Mouse (Mus musculus) macrophage (primary cell): ENCODE measurements around the gene Gm42791. TPM values are rescaled to one million over a fixed set of nuclear protein-coding genes. Genes with fewer than 3 reads are reported as not detected.

ENCODE experiments used
- H3K27ac ChIP-seq: fragments of 350-480 bp; formaldehyde crosslinking; 2 replicates; pipeline ENCODE4 v1.9.0; 2021
- H3K36me3 ChIP-seq: fragments of 350-480 bp; formaldehyde crosslinking; 2 replicates; pipeline ENCODE4 v1.9.0; 2021; ENCODE audit errors: inconsistent target
- H3K4me3 ChIP-seq: fragments of 350-480 bp; formaldehyde crosslinking; 2 replicates; pipeline ENCODE4 v1.9.0; 2021; ENCODE audit errors: inconsistent target
- H3K79me2 ChIP-seq: fragments of 350-480 bp; formaldehyde crosslinking; 2 replicates; pipeline ENCODE4 v1.9.0; 2021; ENCODE audit errors: inconsistent target
- WGBS: methylation state at CpG from one replicate; pipeline ENCODE4 v1.1.7; 2026; ENCODE audit warnings: inconsistent platforms; ENCODE audit not compliant: missing documents; 5-methylcytosine and 5-hydroxymethylcytosine counted together
- polyA plus RNA-seq: library from polyadenylated mRNA; stranded (reverse); fragments of 250-400 nt; gene quantifications from 3 replicates; pipeline ENCODE4 v1.2.4, GENCODE M21; 2018; ENCODE audit warnings: inconsistent platforms

Gm42791 gene
- polyA plus RNA-seq, 1 experiment from 2014 or later, result 1.1 TPM

DNA sequence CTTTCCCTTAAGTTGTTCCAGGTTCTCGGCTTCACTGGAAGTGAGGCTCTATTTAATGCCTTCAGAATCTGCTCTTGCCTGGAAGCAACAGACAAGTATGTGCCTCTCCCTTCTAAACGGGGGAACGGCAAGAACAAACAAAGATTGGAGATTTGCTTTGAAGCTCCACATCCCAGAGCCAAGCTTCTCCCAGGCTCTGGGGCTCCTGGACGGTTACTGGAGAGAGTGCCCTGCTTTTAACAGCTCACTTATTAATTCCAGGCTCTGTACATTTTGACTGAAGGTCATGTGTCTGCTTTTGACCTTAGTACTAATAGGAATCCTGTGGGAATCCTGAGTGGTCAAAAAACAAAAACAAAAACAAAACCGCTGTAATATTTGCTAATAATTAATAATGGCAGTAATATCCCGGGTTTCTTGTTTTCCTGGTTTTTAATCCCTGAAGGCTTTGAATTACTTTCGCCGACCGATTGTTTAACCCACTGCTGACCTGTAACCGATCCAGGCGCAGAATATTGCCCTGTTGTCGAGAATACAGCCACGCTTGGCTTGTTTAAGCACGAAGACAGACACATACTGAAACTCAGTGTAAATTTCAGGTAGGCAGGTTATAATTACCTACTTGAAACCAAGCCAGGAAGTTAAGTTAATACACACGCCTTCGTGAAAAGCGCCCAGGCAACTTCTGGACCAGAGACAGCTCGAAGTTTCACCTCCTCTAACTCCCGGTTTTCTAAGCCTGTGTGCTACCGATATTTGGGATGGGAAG is 7.3 kb upstream of the Gm42791 start:
- WGBS, result 96% methylated on average over 20 of the region's 20 CpGs

DNA sequence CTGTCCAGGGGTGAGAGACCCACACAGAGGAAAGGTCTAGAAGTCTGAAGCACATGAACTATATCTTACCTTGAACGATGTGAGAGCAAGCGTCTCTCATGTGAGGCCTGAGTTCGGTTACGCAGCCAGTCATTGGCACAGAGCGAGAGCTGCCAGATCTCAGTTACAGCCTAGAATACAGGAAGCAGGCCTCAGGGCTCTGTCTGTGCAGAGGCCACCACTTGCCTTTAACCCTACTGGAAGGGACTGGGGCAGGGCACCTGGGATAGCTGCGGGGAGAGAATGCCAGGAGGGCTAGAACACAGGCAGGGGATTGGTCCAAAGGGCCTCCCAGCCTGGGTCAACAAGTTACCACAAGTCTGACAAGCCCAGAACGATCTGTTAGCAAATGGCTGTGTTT is 4.9 kb upstream of the Gm42791 start:
- no peaks in the 10 kb centered on the region for H3K79me2 ChIP-seq
- no peak overlapping the region for H3K4me3 ChIP-seq
- no peaks in the 10 kb centered on the region for H3K36me3 ChIP-seq
- WGBS, result 85% methylated on average over 7 of the region's 7 CpGs
- no peak overlapping the region for H3K27ac ChIP-seq

More for the DNA sequence above, 7.3 kb upstream of the Gm42791 start:
- H3K79me2 ChIP-seq, result no peaks in the 10 kb centered on the region
- H3K4me3 ChIP-seq, result no peak overlapping the region
- no peak overlapping the region for H3K27ac ChIP-seq
- no peaks in the 10 kb centered on the region for H3K36me3 ChIP-seq

GRCm38 (mm10) chr5:148998512-148998911 is 3.6 kb upstream of the Gm42791 start:
- Histone ChIP-seq H3K79me2 (no peaks in the 10 kb centered on the region), H3K36me3 (no peaks in the 10 kb centered on the region), H3K27ac (no peak overlapping the region), H3K4me3 (no peak overlapping the region)
- 94% methylated on average over 14 of the region's 14 CpGs for WGBS

GRCm38 (mm10) chr5:148996709-148997037 is 1.7 kb upstream of the Gm42791 start:
- Histone ChIP-seq H3K27ac (no peak overlapping the region), H3K36me3 (no peaks in the 10 kb centered on the region), H3K79me2 (no peaks in the 10 kb centered on the region), H3K4me3 (no peak overlapping the region)
- 85% methylated on average over 4 of the region's 4 CpGs for WGBS

DNA sequence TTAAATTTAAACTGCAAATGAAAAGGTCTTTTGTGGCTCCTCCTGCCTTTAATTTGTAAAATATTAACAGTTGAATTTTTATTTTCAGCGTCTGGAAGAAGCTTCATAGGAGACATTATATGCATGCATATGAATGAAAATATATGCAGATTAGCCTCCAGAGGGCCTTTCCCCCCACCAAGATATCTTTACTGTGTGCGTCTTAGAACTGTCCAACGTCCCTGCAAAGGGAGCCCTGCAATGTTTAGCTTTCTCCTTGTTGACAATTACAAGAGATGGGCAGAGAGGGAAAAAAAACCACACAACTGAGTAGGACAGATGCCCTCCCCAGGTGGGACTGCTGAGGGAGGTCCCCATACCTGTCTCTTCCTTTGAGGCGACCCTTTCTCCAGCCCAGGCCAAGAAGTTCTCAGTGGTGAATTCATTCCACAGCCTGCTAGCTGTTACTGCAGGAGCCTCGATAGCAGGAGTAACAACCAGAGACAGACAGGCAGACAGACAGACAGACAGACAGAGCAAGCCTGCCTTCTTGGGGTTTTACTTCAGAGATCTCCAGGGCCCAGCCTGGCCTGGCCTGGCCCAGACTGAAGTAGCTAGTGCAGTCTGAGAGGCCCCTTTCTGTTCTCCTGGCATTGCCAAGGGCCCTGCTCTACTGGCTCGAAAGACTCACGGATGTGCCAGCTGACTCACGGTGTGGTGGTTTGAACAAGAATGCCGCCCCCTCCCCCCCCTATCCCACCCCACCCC is 1.2 kb upstream of the Gm42791 start:
- H3K4me3 ChIP-seq, result no peak overlapping the region
- H3K36me3 ChIP-seq, result no peaks in the 10 kb centered on the region
- no peak overlapping the region for H3K27ac ChIP-seq
- 93% methylated on average over 8 of the region's 9 CpGs for WGBS
- H3K79me2 ChIP-seq, result no peaks in the 10 kb centered on the region

DNA sequence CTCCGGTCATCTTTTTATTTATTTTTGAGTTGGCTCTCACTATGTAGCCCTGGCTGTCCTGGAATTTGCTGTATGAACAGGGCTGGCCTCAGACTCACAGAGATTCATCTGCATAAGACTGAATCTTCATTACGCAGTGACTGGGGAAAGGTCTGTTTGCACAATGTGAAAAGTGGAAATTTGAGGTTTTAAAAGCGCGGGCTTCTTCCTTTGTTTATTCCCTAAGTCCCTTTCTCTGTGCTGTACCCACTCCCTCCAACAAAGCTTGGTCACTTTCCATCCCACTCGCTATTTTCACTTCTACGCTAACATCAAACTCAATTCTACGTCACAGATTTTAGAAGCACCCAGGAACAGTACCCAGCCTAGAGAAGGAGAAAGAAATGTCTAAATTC is 639 bp downstream of the Gm42791 start:
- peak overlapping the region; percentile 31 for H3K4me3 ChIP-seq
- 58% methylated on average over 7 of the region's 7 CpGs for WGBS
- H3K79me2 ChIP-seq, result no peaks in the 10 kb centered on the region
- peak overlapping the region; percentile 40; the same call in 1 of the 2 replicates for H3K27ac ChIP-seq
- no peaks in the 10 kb centered on the region for H3K36me3 ChIP-seq

- 97% methylated on average over 11 of the region's 11 CpGs for WGBS
- Histone ChIP-seq H3K27ac (no peak overlapping the region), H3K4me3 (no peak overlapping the region), H3K36me3 (no peaks in the 10 kb centered on the region), H3K79me2 (no peaks in the 10 kb centered on the region)
These were observed 2.3 kb downstream of the Gm42791 start for GRCm38 (mm10) chr5:148992598-148992997.

DNA sequence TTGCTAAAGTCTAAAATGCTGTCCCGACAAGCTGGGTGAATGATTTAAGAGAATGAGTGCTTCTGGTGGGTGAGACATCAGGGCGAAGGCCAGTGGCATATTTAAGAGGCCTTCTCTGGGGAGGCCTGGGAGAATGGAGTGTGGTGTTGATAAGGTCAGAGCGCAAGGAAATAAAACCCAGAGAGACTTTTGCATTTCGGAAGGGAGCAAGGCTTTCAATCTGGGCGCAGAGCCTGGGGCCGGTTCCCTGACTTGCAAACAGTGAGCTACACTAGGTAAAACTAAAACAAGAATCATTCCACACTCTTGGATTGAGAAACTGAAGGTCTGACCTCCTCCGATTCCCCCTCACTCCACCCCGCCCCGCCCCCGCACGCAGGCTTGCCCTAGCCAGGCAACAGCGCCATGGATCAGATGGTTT is 4.0 kb downstream of the Gm42791 start:
- 92% methylated on average over 12 of the region's 12 CpGs for WGBS
- Histone ChIP-seq H3K27ac (no peak overlapping the region), H3K4me3 (no peak overlapping the region), H3K79me2 (no peaks in the 10 kb centered on the region), H3K36me3 (no peaks in the 10 kb centered on the region)

- no peak overlapping the region for H3K4me3 ChIP-seq
- no peaks in the 10 kb centered on the region for H3K79me2 ChIP-seq
- no peak overlapping the region for H3K27ac ChIP-seq
- 96% methylated on average over 7 of the region's 7 CpGs for WGBS
- no peaks in the 10 kb centered on the region for H3K36me3 ChIP-seq
These were observed 5.5 kb downstream of the Gm42791 start for GRCm38 (mm10) chr5:148989480-148989879.

GRCm38 (mm10) chr5:148984961-148985360 is 10.0 kb downstream of the Gm42791 start:
- Histone ChIP-seq H3K27ac (no peak overlapping the region), H3K79me2 (no peaks in the 10 kb centered on the region), H3K36me3 (no peaks in the 10 kb centered on the region), H3K4me3 (no peak overlapping the region)
- 85% methylated on average over 13 of the region's 13 CpGs for WGBS

DNA sequence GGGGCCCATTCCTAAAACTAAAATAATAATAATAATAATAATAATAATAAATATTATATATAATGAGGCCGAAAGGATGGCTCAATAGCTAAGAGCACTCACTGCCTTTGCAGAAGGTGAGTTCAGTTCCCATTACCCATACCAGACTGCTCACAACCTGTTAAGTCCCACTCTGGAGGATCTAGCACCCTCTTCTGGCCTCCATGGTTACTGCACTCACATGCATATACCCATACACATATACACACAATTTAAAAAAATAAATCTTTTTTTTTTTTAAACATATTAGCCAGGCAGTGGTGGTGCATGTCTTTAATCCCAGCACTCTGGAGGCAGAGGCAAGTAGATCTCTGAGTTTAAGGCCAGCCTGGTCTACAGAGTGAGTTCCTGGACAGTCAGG is 11.3 kb downstream of the Gm42791 start:
- Histone ChIP-seq H3K36me3 (no peaks in the 10 kb centered on the region), H3K79me2 (no peaks in the 10 kb centered on the region), H3K4me3 (no peak overlapping the region), H3K27ac (no peak overlapping the region)
- WGBS, result 86% methylated on average over 1 of the region's 1 CpGs

- no peak overlapping the region for H3K4me3 ChIP-seq
- no peaks in the 10 kb centered on the region for H3K36me3 ChIP-seq
- H3K79me2 ChIP-seq, result no peaks in the 10 kb centered on the region
- WGBS, result 92% methylated on average over 11 of the region's 12 CpGs
- no peak overlapping the region for H3K27ac ChIP-seq
These were observed 11.8 kb downstream of the Gm42791 start for GRCm38 (mm10) chr5:148983108-148983664.

- H3K79me2 ChIP-seq, result no peaks in the 10 kb centered on the region
- H3K4me3 ChIP-seq, result no peak overlapping the region
- no peak overlapping the region for H3K27ac ChIP-seq
- 93% methylated on average over 7 of the region's 7 CpGs for WGBS
- no peaks in the 10 kb centered on the region for H3K36me3 ChIP-seq
These were observed 12.6 kb downstream of the Gm42791 start for GRCm38 (mm10) chr5:148982396-148982795.

DNA sequence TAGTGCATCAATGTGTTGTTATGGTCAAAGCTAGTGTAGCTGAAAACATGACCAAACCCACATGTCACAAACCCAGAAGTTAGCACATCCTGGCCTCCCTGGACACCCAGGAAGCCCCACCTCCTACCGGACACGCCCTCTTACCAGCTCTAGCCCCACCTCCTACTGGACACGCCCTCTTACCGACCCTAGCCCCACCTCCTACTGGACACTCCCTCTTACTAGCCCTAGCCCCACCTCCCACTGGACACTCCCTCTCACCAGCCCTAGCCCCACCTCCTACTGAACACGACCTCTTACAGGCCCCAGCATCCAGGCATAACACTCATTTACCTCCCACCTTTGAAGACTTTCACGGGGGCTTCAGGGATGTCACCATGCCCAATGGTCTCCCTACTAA is 14.3 kb downstream of the Gm42791 start:
- no peak overlapping the region for H3K27ac ChIP-seq
- 68% methylated on average over 6 of the region's 6 CpGs for WGBS
- H3K4me3 ChIP-seq, result no peak overlapping the region
- H3K36me3 ChIP-seq, result no peaks in the 10 kb centered on the region
- H3K79me2 ChIP-seq, result no peaks in the 10 kb centered on the region

DNA sequence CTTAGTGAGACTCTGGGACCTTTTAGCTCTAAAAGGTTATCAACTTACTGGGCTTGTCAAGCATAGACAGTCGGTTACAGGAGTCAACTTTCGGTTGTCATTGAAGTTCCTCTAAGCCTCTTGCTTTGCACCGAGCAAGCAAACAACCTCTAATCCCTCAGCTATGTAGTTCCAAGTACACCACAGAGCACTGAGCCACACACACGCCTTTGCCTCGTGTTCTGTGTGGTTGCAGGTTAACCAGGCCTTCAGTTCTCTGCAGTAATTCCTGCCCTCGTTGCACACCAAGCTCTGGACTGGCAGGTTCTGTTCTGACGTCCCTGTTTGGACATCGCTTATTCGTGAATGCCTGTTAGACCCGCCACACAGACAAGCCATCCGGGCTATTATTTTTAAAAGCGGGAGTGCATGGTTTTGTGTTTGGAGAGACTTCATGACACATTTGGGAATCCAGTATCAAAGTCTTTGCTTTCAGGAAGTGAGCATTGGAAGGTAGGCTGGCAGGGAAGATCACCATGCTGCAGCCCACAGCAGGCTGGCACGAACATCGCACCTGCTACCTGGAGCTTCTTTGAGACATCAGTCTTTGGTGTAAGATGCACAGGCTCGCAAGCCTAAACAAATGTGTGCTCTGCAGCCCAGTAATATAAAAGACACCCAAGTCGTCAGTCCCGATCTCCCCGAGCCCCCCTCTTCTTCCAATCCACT is 16.3 kb downstream of the Gm42791 start:
- H3K4me3 ChIP-seq, result no peak overlapping the region
- H3K36me3 ChIP-seq, result no peaks in the 10 kb centered on the region
- H3K79me2 ChIP-seq, result no peaks in the 10 kb centered on the region
- WGBS, result 63% methylated on average over 17 of the region's 18 CpGs
- H3K27ac ChIP-seq, result no peak overlapping the region
